Mouse (Mus musculus) heart, adult 2 months (tissue): ENCODE results near the gene Btbd9. TPM values are rescaled to one million over a fixed set of nuclear protein-coding genes. Genes with fewer than 3 reads are reported as not detected.

ENCODE experiments used
- DNase-seq, 2 experiments: peaks; one replicate each; pipeline ENCODE4 v3.0.0; 2021
- H3K27ac ChIP-seq: fragments of 200-600 bp; 2 replicates; pipeline ENCODE4 v1.8.1; 2022
- H3K27me3 ChIP-seq: fragments of 200-500 bp; 2 replicates; pipeline ENCODE4 v1.6.1; 2012; ENCODE audit warnings: mild to moderate bottlenecking, low read length, inconsistent platforms, mixed read lengths; ENCODE audit not compliant: control insufficient read depth, insufficient read depth
- H3K36me3 ChIP-seq: fragments of 200-500 bp; 2 replicates; pipeline ENCODE4 v1.6.1; 2012; ENCODE audit warnings: low read length, inconsistent platforms; ENCODE audit not compliant: control insufficient read depth, insufficient read depth
- H3K4me1 ChIP-seq: fragments of 200-500 bp; 2 replicates; pipeline ENCODE4 v1.6.1; 2011; ENCODE audit warnings: low read length; ENCODE audit not compliant: control insufficient read depth, insufficient read depth
- H3K4me3 ChIP-seq: fragments of 200-600 bp; 2 replicates; pipeline ENCODE4 v1.8.1; 2022
- H3K79me2 ChIP-seq: fragments of 200-500 bp; replicated peaks from 2 replicates; pipeline ENCODE4 v1.6.1; 2012; ENCODE audit warnings: mild to moderate bottlenecking, inconsistent platforms, low read length, moderate library complexity, mixed read lengths; ENCODE audit not compliant: control insufficient read depth, insufficient read depth
- H3K9ac ChIP-seq: fragments of 200-500 bp; 2 replicates; pipeline ENCODE4 v1.6.1; 2012; ENCODE audit warnings: low read depth, mild to moderate bottlenecking, control low read depth, inconsistent platforms, low read length, mixed read lengths
- CTCF ChIP-seq: fragments of 200-600 bp; IDR thresholded peaks from 2 replicates; pipeline ENCODE4 v1.8.1; 2022; ENCODE audit warnings: antibody characterized with exemption, mild to moderate bottlenecking, moderate library complexity
- EP300 ChIP-seq: fragments of 200-500 bp; IDR thresholded peaks from 2 replicates; pipeline ENCODE4 v1.6.1; 2011; ENCODE audit warnings: low read depth, low read length, control low read depth; ENCODE audit not compliant: insufficient read depth
- POLR2A ChIP-seq: fragments of 200-500 bp; IDR thresholded peaks from 2 replicates; pipeline ENCODE4 v1.6.1; 2011; ENCODE audit warnings: mild to moderate bottlenecking, low read depth, low read length, control low read depth; ENCODE audit not compliant: insufficient read depth
- WGBS: fragments of 180-500 bp; shearing (Covaris S2); methylation state at CpG from one replicate; pipeline ENCODE4 v1.1.7; 2018; 5-methylcytosine and 5-hydroxymethylcytosine counted together
- intact Hi-C: fragments of 180-260 bp; cut with DNase I; formaldehyde crosslinking; loops from one replicate; pipeline ENCODE4 v1.15.1; 2025
- polyA plus RNA-seq: library from polyadenylated mRNA; depleted of rRNA; stranded (reverse); fragments of >200 nt; gene quantifications from 2 replicates; pipeline ENCODE4 v1.2.3, GENCODE M21; 2012
- total RNA-seq, 2 experiments: library from RNA; stranded (reverse); gene quantifications; 2 replicates each; pipeline ENCODE4 v1.2.3; 2021

The Btbd9 gene
- total and polyA plus RNA-seq, 3 experiments: 8.1 to 22.0 (median 20.9) TPM

DNA sequence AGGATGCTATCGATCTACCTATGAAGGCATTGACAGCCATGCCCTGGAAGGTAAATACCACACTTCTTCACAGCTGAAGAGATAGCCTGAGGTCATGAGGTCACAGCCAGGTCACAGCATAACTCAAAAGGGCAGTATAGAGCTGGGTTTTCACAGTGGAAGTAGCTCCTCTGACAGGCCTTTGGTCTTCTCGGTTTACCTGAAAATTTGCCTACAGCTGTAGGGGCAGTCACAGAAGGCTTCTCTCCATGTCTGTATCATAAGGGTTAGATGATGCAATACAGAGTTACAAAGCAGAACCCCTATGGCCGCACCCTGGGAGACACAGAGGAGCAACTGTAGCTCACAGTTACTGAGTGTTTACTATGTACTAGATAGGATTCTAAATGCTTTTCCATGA is 163.3 kb downstream of the Btbd9 start:
- whole genome bisulfite sequencing: 83% methylated on average over 3 of the region's 3 CpGs
- Histone ChIP-seq H3K27me3 (no peaks in the 10 kb centered on the region), H3K36me3 (no peaks in the 10 kb centered on the region), H3K79me2 (no peaks in the 10 kb centered on the region), H3K9ac (no peak overlapping the region), H3K27ac (no peak overlapping the region), H3K4me1 (no peaks in the 10 kb centered on the region), H3K4me3 (no peak overlapping the region)
- no peak for DNase-seq
- intact Hi-C loops: no loop called here
- no peak for TF ChIP-seq CTCF
- no peak for TF ChIP-seq POLR2A
- no peak for TF ChIP-seq EP300

DNA sequence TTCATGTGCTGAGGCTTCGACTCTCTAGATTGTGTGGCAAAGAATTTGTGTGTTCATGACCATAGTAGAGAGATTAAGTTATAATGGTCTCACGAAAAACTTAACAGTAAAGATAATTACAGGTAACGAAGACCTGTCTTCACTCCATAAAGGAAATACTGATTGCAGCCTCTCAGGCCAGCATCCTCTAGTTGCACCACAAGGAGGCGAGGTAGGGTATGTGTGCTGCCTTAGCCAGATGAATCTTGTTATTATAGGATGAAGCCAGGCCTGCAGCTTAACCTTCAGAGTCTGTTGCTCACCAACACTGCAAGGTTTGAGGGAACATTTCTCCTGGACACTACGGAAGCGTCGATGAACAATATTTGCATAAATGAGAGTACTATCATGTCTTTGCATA is 170.3 kb downstream of the Btbd9 start:
- TF ChIP-seq EP300 (no peak), POLR2A (no peak), CTCF (peak; percentile 32)
- H3K4me3 ChIP-seq: no peak overlapping the region

GRCm38 (mm10) chr17:30402871-30403270 is 173.4 kb downstream of the Btbd9 start:
- WGBS: 96% methylated on average over 3 of the region's 3 CpGs
- no peak for DNase-seq
- no peaks in the 10 kb centered on the region for H3K79me2 ChIP-seq
- H3K36me3 ChIP-seq: no peaks in the 10 kb centered on the region; the same call in 1 of the 2 replicates
- H3K27me3 ChIP-seq: no peaks in the 10 kb centered on the region
- no peak overlapping the region for H3K9ac ChIP-seq
- no peak overlapping the region for H3K27ac ChIP-seq
- H3K4me3 ChIP-seq: no peak overlapping the region
- intact Hi-C loops: no loop called here
- TF ChIP-seq EP300: no peak
- no peak for TF ChIP-seq CTCF
- TF ChIP-seq POLR2A: no peak
- no peaks in the 10 kb centered on the region; the same call in 1 of the 2 replicates for H3K4me1 ChIP-seq

More for the DNA sequence above, 170.3 kb downstream of the Btbd9 start:
- no peak for DNase-seq
- Histone ChIP-seq H3K27me3 (no peaks in the 10 kb centered on the region), H3K9ac (no peak overlapping the region), H3K36me3 (no peaks in the 10 kb centered on the region; the same call in 1 of the 2 replicates), H3K27ac (no peak overlapping the region), H3K79me2 (no peaks in the 10 kb centered on the region), H3K4me1 (no peaks in the 10 kb centered on the region; the same call in 1 of the 2 replicates)
- intact Hi-C loops: no loop called here
- 92% methylated on average over 7 of the region's 7 CpGs for WGBS

- Histone ChIP-seq H3K27ac (no peak overlapping the region), H3K36me3 (no peaks in the 10 kb centered on the region), H3K9ac (no peak overlapping the region), H3K4me3 (no peak overlapping the region), H3K4me1 (no peaks in the 10 kb centered on the region), H3K27me3 (no peaks in the 10 kb centered on the region), H3K79me2 (no peaks in the 10 kb centered on the region)
- no peak for TF ChIP-seq CTCF
- TF ChIP-seq EP300: no peak
- no peak for TF ChIP-seq POLR2A
- DNase-seq: no peak
- WGBS: 78% methylated on average over 4 of the region's 4 CpGs
- intact Hi-C loops: no loop called here
These were observed 181.0 kb downstream of the Btbd9 start for GRCm38 (mm10) chr17:30395261-30395660.

- intact Hi-C loops: no loop called here
- DNase-seq: no peak
- 82% methylated on average over 4 of the region's 4 CpGs for WGBS
These were observed 184.3 kb downstream of the Btbd9 start for GRCm38 (mm10) chr17:30392031-30392430.

GRCm38 (mm10) chr17:30391220-30391619 is 185.1 kb downstream of the Btbd9 start:
- Histone ChIP-seq H3K9ac (no peak overlapping the region), H3K4me1 (no peaks in the 10 kb centered on the region), H3K4me3 (no peak overlapping the region), H3K27ac (no peak overlapping the region), H3K36me3 (no peaks in the 10 kb centered on the region), H3K79me2 (no peaks in the 10 kb centered on the region), H3K27me3 (no peaks in the 10 kb centered on the region)
- 95% methylated on average over 1 of the region's 1 CpGs for WGBS
- intact Hi-C loops: no loop called here
- TF ChIP-seq CTCF (no peak), POLR2A (no peak), EP300 (no peak)
- DNase-seq: no peak

More at GRCm38 (mm10) chr17:30392031-30392430, 184.3 kb downstream of the Btbd9 start:
- no peaks in the 10 kb centered on the region for H3K4me1 ChIP-seq
- no peak overlapping the region for H3K4me3 ChIP-seq
- no peaks in the 10 kb centered on the region for H3K27me3 ChIP-seq
- TF ChIP-seq POLR2A: no peak
- TF ChIP-seq EP300: no peak
- TF ChIP-seq CTCF: no peak
- no peaks in the 10 kb centered on the region for H3K79me2 ChIP-seq
- no peaks in the 10 kb centered on the region for H3K36me3 ChIP-seq
- no peak overlapping the region for H3K9ac ChIP-seq
- H3K27ac ChIP-seq: no peak overlapping the region
